Mouse (Mus musculus) testis, postnatal 14 days (tissue): ENCODE measurements at regions not wholly inside any gene's neighbourhood (a gene's known extent, or its start where the extent isn't known, plus 50 kb on each side); places are given as distances from the start of the nearest gene placed in this dataset.

Experiments used
- DNase-seq: peaks from one replicate; pipeline ENCODE4 v3.0.0; 2021; ENCODE audit warnings: low spot score

DNA sequence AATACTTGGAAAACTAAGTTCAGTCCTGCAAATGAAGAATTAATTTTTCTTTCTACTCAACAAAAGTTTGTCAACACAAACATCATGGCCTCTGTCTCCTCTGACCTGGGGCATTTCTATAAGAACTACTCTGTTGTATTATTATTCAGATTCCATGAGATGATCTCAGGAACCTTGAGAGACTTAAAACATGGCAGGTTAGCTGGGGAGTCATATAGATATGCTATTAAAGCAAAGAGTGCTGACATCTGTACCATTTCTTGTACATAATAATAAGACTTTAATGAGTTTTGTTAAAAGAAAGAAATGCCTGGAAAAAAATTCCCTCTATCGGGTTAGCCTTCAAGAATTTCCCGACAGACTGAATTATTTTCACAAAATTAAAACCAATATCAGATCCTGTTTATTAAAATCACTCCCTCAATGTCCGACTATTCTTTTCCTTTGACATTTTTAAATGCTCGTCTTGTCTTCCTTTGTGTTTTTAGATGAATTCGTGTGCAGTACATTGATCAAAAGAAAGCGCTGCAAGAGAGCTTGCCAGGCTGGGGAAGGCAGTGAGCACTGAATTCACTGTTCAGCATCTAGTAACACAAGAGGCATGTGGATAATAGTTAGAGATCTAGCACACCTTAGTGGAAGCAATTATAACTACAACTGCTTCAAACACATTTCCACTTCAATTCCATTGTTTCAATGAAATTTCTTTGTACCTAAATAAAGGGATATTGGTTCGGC lies 145.0 kb upstream of the Cxadr start:
- DNase-seq, result peak; percentile 40

DNA sequence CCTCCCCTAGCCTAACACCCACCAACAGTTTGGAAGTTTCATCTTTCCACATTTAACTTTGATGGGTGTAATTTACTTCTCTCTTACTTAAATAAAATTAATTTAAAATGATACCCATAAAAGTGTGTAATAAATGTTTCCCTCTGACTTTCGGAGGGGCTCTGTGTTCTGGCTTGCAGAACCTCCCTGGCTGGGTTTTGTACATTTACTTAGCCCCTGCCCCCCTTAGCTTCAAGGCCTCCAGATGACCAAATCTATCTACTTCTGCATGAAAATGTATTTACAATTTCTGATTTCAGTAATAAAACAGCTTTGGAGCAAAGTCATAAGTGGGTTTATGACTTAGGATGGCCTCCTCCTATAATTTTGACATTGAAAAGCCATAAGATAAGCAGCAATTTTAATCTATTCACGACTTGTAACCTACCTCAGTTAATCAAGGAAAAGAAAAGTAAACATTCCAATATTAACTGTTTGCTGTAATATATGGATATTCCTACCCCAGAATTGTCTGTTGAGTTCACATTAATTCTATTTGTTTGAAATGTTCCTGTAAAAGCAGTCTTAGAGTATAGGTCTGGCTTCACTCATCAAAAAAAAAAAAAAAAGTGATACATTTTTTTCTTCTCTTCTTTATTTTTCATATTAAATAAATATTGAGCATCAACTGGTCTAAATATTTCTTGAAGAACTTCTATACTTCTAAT lies 147.2 kb upstream of the Cxadr start:
- no peak for DNase-seq

DNA sequence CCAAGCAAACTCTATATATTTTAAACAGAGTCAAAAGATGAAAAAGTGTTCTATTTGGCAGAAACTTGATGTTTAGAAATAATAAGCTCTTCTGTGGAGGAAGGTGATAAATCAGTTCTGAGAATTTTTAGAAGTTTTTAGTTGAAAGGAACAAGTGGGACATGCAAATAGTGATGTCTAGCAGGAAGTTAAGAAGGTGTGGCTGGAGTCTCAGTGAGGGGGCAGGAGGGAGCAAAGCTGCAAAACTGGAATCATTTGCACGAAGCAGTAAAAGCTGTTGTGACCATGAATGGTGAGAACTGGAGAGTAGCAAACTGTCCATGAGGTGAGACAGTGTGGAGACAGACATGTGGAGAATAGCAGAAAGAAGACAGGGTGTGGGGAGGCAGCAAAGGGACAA lies 157.1 kb upstream of the Cxadr start:
- no peak for DNase-seq

GRCm38 (mm10) chr16:78135501-78135900 lies 165.8 kb upstream of the Cxadr start:
- DNase-seq, result no peak

DNA sequence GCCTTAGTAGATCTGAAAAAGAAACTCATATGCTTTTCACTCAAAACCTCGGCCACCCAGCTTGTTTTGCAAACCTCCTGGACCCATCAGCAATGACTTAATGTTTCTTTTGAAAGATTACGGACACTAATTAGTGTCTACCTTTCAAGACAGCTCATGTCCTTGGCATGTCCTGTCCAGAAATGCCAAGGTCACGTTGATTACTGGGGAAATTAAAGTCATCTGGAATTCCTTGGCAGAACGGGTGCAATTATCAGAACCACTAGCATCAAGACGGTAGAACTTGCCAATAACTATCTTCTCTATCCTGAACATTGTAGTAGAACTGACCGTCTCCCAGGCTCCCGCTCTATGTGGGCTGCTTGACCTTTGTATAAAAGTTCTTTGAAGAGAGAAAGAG lies 166.8 kb upstream of the Cxadr start:
- DNase-seq, result peak; percentile 57

- no peak for DNase-seq
Measured at GRCm38 (mm10) chr16:78121668-78122067, 179.6 kb upstream of the Cxadr start.

DNA sequence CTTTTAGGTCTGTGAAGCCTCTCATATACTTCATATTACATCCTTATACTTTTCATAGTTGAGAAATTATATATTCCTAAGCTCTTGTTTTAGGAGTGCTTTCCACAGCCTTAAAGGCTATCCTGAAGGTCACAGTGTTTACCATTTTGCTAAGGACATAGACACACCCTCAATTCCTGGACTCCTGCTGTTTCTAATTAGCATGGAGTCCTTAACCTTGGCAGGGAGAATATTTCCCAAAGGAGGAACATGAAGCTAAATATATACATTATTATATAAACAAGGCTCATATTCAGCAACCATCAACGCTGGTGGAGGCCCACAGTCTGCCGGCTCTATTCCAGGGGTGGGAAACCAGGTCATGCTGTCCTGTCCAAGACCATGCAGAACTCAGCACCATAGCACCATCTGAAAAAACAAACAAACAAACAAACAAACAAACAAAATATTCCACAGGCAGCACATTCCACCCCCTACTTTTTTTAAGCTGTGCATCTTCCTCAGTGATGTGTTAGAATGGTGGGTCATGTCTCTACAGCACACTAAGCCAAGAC lies 180.9 kb upstream of the Cxadr start:
- DNase-seq, result no peak

DNA sequence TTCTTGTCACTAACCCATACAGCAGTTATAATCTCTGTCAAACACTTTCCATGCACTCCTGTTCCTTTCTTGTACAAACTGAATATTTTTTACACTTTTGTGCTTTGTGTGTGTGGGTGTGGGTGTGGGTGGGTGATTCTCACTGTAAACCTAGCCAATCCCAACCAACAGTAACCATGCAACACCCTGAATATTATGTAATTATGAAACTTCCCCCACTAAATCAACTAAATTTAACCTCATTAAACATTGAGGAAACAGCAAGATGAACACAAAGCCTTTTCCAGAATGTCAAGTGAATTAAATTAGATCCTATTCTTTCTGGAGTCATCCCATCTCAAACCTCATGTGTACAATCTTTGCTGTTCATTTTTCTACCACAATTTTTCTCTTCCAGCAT lies 197.0 kb upstream of the Cxadr start:
- no peak for DNase-seq

GRCm38 (mm10) chr16:78101415-78102326 lies 199.6 kb upstream of the Cxadr start:
- DNase-seq, result peak; percentile 51

DNA sequence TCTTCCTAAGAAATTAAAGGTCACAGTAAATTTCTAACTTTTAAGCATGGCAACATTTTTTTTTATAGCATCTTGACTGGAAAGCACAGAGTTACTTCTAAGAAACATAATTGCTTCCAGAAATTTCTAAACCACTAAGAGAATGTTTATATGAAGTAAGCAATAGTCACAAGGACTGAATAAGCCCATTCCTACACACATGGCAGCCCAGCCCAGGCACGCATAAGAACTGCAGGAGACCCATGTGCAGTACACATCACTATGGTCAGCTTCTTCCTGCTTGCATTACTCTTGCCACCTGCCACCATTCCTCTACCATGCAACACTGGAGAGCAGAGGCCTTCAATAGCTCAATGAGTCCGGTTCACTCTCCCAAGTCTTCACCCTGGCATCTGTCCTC lies 201.4 kb upstream of the Cxadr start:
- no peak for DNase-seq

DNA sequence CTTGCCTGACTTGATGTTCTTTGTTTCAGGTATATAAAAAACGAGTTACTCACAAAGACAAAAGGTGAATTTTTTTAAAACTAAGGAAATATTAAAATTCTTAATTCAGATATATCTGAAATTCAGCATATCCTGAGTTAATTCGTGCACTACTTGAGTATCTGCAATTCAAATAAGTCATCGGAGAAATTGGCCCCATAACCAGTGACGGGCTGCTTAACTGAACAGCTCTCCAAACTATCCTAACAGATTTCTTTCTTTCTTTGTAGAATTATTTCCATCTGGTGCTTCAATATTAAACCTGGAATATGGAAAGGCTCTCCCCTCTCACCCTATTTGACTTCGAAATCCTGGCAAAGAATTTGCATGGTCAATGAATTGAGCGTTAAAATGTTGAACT lies 202.2 kb upstream of the Cxadr start:
- DNase-seq, result no peak

DNA sequence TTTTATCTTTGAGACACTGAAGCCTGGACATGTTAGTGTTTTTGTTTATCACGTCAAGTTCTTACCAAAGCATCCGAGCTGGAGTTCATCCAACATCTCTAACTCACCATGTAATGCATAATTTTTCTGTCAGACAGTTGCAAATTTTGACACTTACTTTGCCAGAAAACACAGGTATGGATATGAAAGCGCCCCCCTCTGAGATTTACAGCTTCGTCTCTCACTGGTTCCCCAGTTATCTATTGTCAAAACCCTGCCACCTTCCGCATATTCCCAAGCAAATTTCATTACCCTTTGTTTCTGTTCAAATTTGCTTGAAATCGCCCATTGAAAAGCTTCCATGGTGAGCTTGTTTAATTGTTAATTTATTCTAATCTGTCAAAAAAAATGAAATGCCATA lies 202.7 kb upstream of the Cxadr start:
- DNase-seq, result no peak

DNA sequence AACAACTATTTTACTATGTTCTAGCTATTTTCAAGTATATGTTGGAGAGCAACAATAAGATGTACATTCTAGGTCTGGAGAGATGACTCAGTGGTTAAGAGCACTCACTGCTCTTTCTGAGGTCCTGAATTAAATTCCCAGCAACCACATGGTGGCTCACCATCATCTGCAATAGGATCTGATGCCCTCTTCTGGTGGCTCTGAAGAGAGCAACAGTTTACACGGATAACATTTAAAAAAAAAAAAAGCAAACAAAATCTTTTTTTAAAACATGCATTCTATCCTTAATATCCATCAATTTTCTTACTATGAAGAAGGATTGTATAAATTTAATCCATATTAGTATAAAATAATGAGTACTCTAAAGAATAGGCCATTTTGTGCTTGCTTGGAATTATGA lies 204.7 kb upstream of the Cxadr start:
- no peak for DNase-seq

GRCm38 (mm10) chr16:78090155-78090554 lies 211.1 kb upstream of the Cxadr start:
- no peak for DNase-seq

GRCm38 (mm10) chr16:78067532-78068118 lies 233.7 kb upstream of the Cxadr start:
- no peak for DNase-seq

GRCm38 (mm10) chr16:78060516-78060915 lies 240.8 kb upstream of the Cxadr start:
- DNase-seq, result no peak

DNA sequence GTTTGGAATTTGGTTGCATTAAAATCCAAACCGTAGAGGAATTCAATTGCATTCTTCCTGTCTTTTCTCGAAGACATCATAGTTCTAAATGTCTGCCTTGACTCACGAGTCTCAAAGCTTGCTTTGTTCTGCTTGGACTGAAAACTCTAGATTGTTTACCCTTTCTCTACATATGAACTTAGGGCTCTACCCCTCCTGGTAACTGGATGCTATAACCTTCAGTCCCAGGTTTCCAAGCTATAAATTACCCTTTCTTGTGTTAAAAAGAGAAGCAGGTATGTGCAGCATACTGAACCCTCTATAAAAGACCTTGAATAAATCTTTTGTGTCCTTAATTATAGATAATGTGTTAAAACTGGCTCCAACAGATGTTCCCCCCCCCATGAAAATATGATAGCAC lies 243.7 kb upstream of the Cxadr start:
- no peak for DNase-seq

- no peak for DNase-seq
Measured at GRCm38 (mm10) chr16:78052133-78052532, 249.2 kb upstream of the Cxadr start.

- no peak for DNase-seq
Measured at GRCm38 (mm10) chr16:78040149-78040920, 261.0 kb upstream of the Cxadr start.

GRCm38 (mm10) chr16:78019605-78020285 lies 281.5 kb upstream of the Cxadr start:
- DNase-seq, result no peak

DNA sequence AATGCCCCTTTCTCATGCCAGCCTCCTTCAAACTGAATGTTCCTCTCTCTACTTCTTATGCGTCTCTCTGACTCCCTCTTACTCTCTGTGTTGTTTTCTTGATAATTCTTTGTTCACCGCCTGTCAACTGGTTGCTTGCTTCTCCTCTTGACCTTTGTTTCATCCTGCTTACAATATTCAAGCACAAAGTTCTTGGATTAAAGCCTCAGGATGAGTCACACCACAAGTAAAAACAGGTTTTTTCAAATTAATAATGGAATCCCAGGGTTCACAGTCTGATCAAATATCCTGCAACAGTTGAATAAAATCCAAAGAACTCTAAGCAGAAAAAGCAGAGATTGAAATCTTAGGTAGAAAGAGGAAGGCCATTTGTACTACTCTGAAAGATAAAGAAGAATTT lies 285.9 kb upstream of the Cxadr start:
- no peak for DNase-seq
